Comparison of ENCODE assay signal across 23 mouse cellular contexts in genomic region chr5:90506507-90506906, GRCm38 (mm10). TPM values are rescaled to one million over a fixed set of nuclear protein-coding genes. Genes with fewer than 3 reads are reported as not detected.
A peak's percentile ranks its signal among the peaks of the same experiment; 100 is the strongest.
DNase-seq lines count a peak whose midpoint lies in the region; ATAC-seq and TF ChIP-seq lines count a peak whose summit lies in the region.
"Had no signal": no experiment of that assay in that cellular context is flagged by ENCODE, and none has a peak within 500 bp of the region (broad histone marks: within the 10 kb centered on the region; RNA-seq: fewer than 3 reads in every experiment).

No protein-coding gene starts in this region.

- 43% methylated on average over 2 of the region's 2 CpGs for WGBS in kidney, embryonic 15.5 days
- WGBS in lung, embryonic 14.5 days, result 52% methylated on average over 2 of the region's 2 CpGs

- H3K9ac ChIP-seq in kidney, embryonic 15.5 days, result no peak overlapping the region
- H3K9ac ChIP-seq in lung, embryonic 14.5 days, result no peak overlapping the region
- H3K9ac ChIP-seq: forebrain, embryonic 13.5 days; forebrain, postnatal 0 days; hindbrain, embryonic 14.5 days had no signal

- no peak overlapping the region for H3K4me3 ChIP-seq in kidney, embryonic 15.5 days (replicated peaks)
- H3K4me3 ChIP-seq in lung, embryonic 14.5 days (ENCODE audit: low read depth, low read length), result no peak overlapping the region
- H3K4me3 ChIP-seq: embryonic facial prominence, embryonic 10.5 days; forebrain, embryonic 13.5 days; heart, embryonic 10.5 days had no signal

- 0 out of 2 replicates have a peak, but pooled peaks have one; percentile 50 for ATAC-seq in kidney, embryonic 15.5 days (replicated peaks; ENCODE audit: low FRiP score)
- ATAC-seq in lung, embryonic 14.5 days (ENCODE audit: insufficient read depth), result no peak
- ATAC-seq: CD4-positive, CD25-positive, alpha-beta regulatory T cell, adult 4 months; forebrain, embryonic 13.5 days; forebrain, postnatal 0 days had no signal

- 0 out of 2 replicates have a peak, but pooled peaks cover 4% of the 10 kb centered on the region for H3K4me1 ChIP-seq in kidney, embryonic 15.5 days
- H3K4me1 ChIP-seq in lung, embryonic 14.5 days (ENCODE audit: insufficient read depth), result no peaks in the 10 kb centered on the region
- H3K4me1 ChIP-seq: embryonic facial prominence, embryonic 10.5 days; heart, embryonic 10.5 days had no signal

- no peak overlapping the region for H3K27ac ChIP-seq in kidney, embryonic 15.5 days
- H3K27ac ChIP-seq in lung, embryonic 14.5 days (ENCODE audit: low read depth), result no peak overlapping the region
- H3K27ac ChIP-seq: embryonic facial prominence, embryonic 10.5 days; forebrain, embryonic 13.5 days; heart, embryonic 10.5 days had no signal

- TF ChIP-seq CTCF in lung, embryonic 14.5 days (IDR thresholded peaks at IDR 0.05; ENCODE audit: low read depth), result no peak

- H3K9me3 ChIP-seq in kidney, embryonic 15.5 days (replicated peaks), result no peaks in the 10 kb centered on the region
- no peaks in the 10 kb centered on the region for H3K9me3 ChIP-seq in lung, embryonic 14.5 days (ENCODE audit: low read depth, low read length)
- H3K9me3 ChIP-seq: embryonic facial prominence, embryonic 10.5 days; forebrain, embryonic 13.5 days; G1E; heart, embryonic 10.5 days had no signal

- no peak overlapping the region for H3K4me2 ChIP-seq in kidney, embryonic 15.5 days
- H3K4me2 ChIP-seq in lung, embryonic 14.5 days, result no peak overlapping the region
- H3K4me2 ChIP-seq: forebrain, embryonic 13.5 days; hindbrain, embryonic 14.5 days had no signal

- no peaks in the 10 kb centered on the region for H3K27me3 ChIP-seq in kidney, embryonic 15.5 days
- H3K27me3 ChIP-seq in lung, embryonic 14.5 days (ENCODE audit: insufficient read depth, low read length), result no peaks in the 10 kb centered on the region
- H3K27me3 ChIP-seq: forebrain, embryonic 13.5 days had no signal

- DNase-seq in cerebellum, postnatal 10 days, result peak; percentile 23 to 32
- no peak for DNase-seq in cerebellum, adult 9-11 months
- DNase-seq in kidney, adult 8-10 months, result no peak
- peak; percentile 16 for DNase-seq in lung, embryonic 14.5 days
- DNase-seq in lung, postnatal 4 days, result no peak
- DNase-seq in yolk sac, embryonic 10.5 days (ENCODE audit: low spot score), result peak; percentile 68
- DNase-seq: adrenal gland, postnatal 10 days; B cell, adult 2 months; cerebellum, adult 11-12 months; cerebellum, adult 9-10 months; forebrain, postnatal 0 days; gastrocnemius, postnatal 36 days; heart, adult 18-20 months; heart, postnatal 10 days had no signal

- no peaks in the 10 kb centered on the region for H3K36me3 ChIP-seq in kidney, embryonic 15.5 days
- no peaks in the 10 kb centered on the region for H3K36me3 ChIP-seq in lung, embryonic 14.5 days (ENCODE audit: insufficient read depth)
- H3K36me3 ChIP-seq: embryonic facial prominence, embryonic 10.5 days; G1E; heart, embryonic 10.5 days had no signal

RNA-seq across cellular contexts. Expression of gene Afm, which starts 12.2 kb away (rescaled TPM):
- polyA plus RNA-seq in kidney, embryonic 15.5 days (2015; fragmentation: Nextera tagmentation; extraction: Ambion mirVana), result 7.8 and 8.0 TPM in 2 replicates
- polyA plus RNA-seq in lung, embryonic 14.5 days (2014; fragmentation: Nextera tagmentation; extraction: Ambion mirVana), result 0.12 TPM in 1 of 2 replicates, not detected in the other
- polyA plus RNA-seq: CD4-positive, CD25-positive, alpha-beta regulatory T cell, adult 4 months; embryonic facial prominence, embryonic 10.5 days; embryonic facial prominence, embryonic 14.5 days; forebrain, embryonic 13.5 days; forebrain, postnatal 0 days; G1E; heart, embryonic 14.5 days; hindbrain, embryonic 14.5 days had no signal

RNA-seq across cellular contexts. Expression of gene Afp, which starts 16.0 kb away (rescaled TPM):
- 119 and 206 TPM in 2 replicates for polyA plus RNA-seq in kidney, embryonic 15.5 days (2015; fragmentation: Nextera tagmentation; extraction: Ambion mirVana)
- 2.1 and 4.5 TPM in 2 replicates for polyA plus RNA-seq in lung, embryonic 14.5 days (2014; fragmentation: Nextera tagmentation; extraction: Ambion mirVana)
- polyA plus RNA-seq: G1E had no signal

RNA-seq across cellular contexts. Expression of gene Alb, which starts 45.8 kb away (rescaled TPM):
- 30.3 and 64.9 TPM in 2 replicates for polyA plus RNA-seq in kidney, embryonic 15.5 days (2015; fragmentation: Nextera tagmentation; extraction: Ambion mirVana)
- polyA plus RNA-seq in lung, embryonic 14.5 days (2014; fragmentation: Nextera tagmentation; extraction: Ambion mirVana), result 0.95 and 1.7 TPM in 2 replicates
- polyA plus RNA-seq: CD4-positive, CD25-positive, alpha-beta regulatory T cell, adult 4 months; embryonic facial prominence, embryonic 10.5 days; forebrain, embryonic 13.5 days; forebrain, postnatal 0 days; G1E; hindbrain, embryonic 14.5 days had no signal

RNA-seq across cellular contexts. Expression of gene 5830473C10Rik, which starts 54.4 kb away (rescaled TPM):
- polyA plus RNA-seq in kidney, embryonic 15.5 days (2015; fragmentation: Nextera tagmentation; extraction: Ambion mirVana), result 0.09 and 0.14 TPM in 2 replicates
- 0.14 and 0.30 TPM in 2 replicates for polyA plus RNA-seq in lung, embryonic 14.5 days (2014; fragmentation: Nextera tagmentation; extraction: Ambion mirVana)
- polyA plus RNA-seq: embryonic facial prominence, embryonic 10.5 days; forebrain, embryonic 13.5 days; G1E; heart, embryonic 14.5 days had no signal

Comparison
In these comparisons a context has a peak if more than half of its experiments do, and no peak if none do; other contexts are left out.
1. DNase-seq: peak in cerebellum, postnatal 10 days (2 of 2), lung, embryonic 14.5 days (single experiment) and yolk sac, embryonic 10.5 days (single experiment); none in cerebellum, adult 9-11 months (single experiment), kidney, adult 8-10 months (0 of 2) and lung, postnatal 4 days (0 of 2).
2. RNA of gene Afp, which starts 16.0 kb away (polyA plus RNA-seq): 119 to 206 TPM in kidney, embryonic 15.5 days; 2.1 to 4.5 TPM in lung, embryonic 14.5 days; every median in the first group is over 10 times any median in the second.
3. RNA of gene Alb, which starts 45.8 kb away (polyA plus RNA-seq): 30.3 to 64.9 TPM in kidney, embryonic 15.5 days; 0.95 to 1.7 TPM in lung, embryonic 14.5 days; every median in the first group is over 10 times any median in the second.